Mouse (Mus musculus) forebrain, embryonic 14.5 days (tissue): ENCODE measurements around the gene Zfp276. TPM values are rescaled to one million over a fixed set of nuclear protein-coding genes. Genes with fewer than 3 reads are reported as not detected.
A peak's percentile ranks its signal among the peaks of the same experiment; 100 is the strongest.

Experiments used
- ATAC-seq: fragments of 200-750 bp; cut with Nextera tagmentation; 2 replicates; pipeline ENCODE4 v1.8.0; 2017; ENCODE audit warnings: mild to moderate bottlenecking, moderate library complexity
- DNase-seq: peaks from one replicate; pipeline ENCODE4 v3.0.0-alpha.2; 2015; ENCODE audit warnings: low spot score
- H3K27ac ChIP-seq: fragments of 300-500 bp; sonication (generic); 2 replicates; pipeline ENCODE4 v1.5.1; 2014; ENCODE audit warnings: low read depth, mild to moderate bottlenecking, control low read depth, low read length, moderate library complexity
- H3K27me3 ChIP-seq: fragments of 300-500 bp; sonication (generic); replicated peaks from 2 replicates; pipeline ENCODE4 v1.6.1; 2014; ENCODE audit warnings: low read length, control low read depth, mixed read lengths; ENCODE audit not compliant: control insufficient read depth, insufficient read depth
- H3K36me3 ChIP-seq: fragments of 300-500 bp; sonication (generic); 2 replicates; pipeline ENCODE4 v1.6.1; 2014; ENCODE audit warnings: low read length, control low read depth; ENCODE audit not compliant: control insufficient read depth, insufficient read depth
- H3K4me1 ChIP-seq: fragments of 300-500 bp; sonication (generic); 2 replicates; pipeline ENCODE4 v1.6.1; 2014; ENCODE audit warnings: antibody characterized with exemption, low read length, control low read depth; ENCODE audit not compliant: control insufficient read depth, insufficient read depth
- H3K4me2 ChIP-seq: fragments of 300-500 bp; sonication (generic); 2 replicates; pipeline ENCODE4 v1.6.1; 2014; ENCODE audit warnings: mild to moderate bottlenecking, control low read depth, low read length
- H3K4me3 ChIP-seq: fragments of 300-500 bp; sonication (generic); 2 replicates; pipeline ENCODE4 v1.5.1; 2014; ENCODE audit warnings: low read depth, low read length, control low read depth
- H3K9ac ChIP-seq: fragments of 300-500 bp; sonication (generic); 2 replicates; pipeline ENCODE4 v1.6.1; 2014; ENCODE audit warnings: mild to moderate bottlenecking, low read length, control low read depth, moderate library complexity
- H3K9me3 ChIP-seq: fragments of 300-500 bp; sonication (generic); replicated peaks from 2 replicates; pipeline ENCODE4 v1.6.1; 2016; ENCODE audit warnings: low read length, control low read depth, mixed read lengths; ENCODE audit not compliant: control insufficient read depth
- WGBS: fragments of 180-500 bp; shearing (Covaris S2); extraction: QIAGEN DNeasy Blood & Tissue Kit; methylation state at CpG from one replicate; pipeline ENCODE4 v1.1.7; 2014; 5-methylcytosine and 5-hydroxymethylcytosine counted together
- polyA plus RNA-seq: library from polyadenylated mRNA; unstranded; fragments of >200 nt; fragmentation: Nextera tagmentation; extraction: Ambion mirVana; gene quantifications from 2 replicates; pipeline ENCODE4 v1.2.1, GENCODE M21; 2014

Zfp276 gene
- polyA plus RNA-seq, result 14.7 and 18.5 TPM in 2 replicates

GRCm38 (mm10) chr8:123254099-123254885 lies at the start of gene Zfp276, which contains the start of gene Vps9d1:
Gene Zfp276, plus strand, starts transcription at chr8:123254195.
Gene Vps9d1, minus strand, starts transcription at chr8:123254348.
- DNase-seq, result peak; percentile 85
- H3K36me3 ChIP-seq, result peaks cover 60% of the 10 kb centered on the region

DNA sequence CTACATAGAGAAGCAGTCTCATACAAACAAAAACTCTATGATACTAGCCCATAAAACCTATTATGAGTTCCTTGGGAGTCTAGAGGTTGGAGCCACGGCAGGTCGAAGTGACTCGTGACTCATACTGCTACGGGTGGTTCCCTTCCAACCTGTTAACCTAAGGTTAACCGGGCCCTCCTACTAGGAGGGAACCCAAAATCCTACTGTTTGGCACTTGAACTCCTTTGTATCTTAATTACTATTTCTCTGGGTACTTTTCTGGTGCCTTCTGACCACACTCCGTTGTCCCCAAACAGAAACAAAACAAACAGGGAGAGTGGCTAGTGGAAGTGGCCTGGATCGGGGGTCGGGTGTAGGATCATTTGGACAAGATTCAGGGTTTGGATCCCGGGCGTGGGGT lies 42.1 kb upstream of the Zfp276 start:
- DNase-seq (no peak), ATAC-seq (no peak)
- peak overlapping the region; percentile 98 for H3K4me3 ChIP-seq
- H3K27ac ChIP-seq, result no peak overlapping the region
- peak overlapping the region; percentile 92 for H3K4me2 ChIP-seq
- WGBS, result 55% methylated on average over 10 of the region's 10 CpGs
- H3K4me1 ChIP-seq, result peaks cover 10% of the 10 kb centered on the region
- H3K36me3 ChIP-seq, result peaks cover 36% of the 10 kb centered on the region
- H3K9me3 ChIP-seq, result no peaks in the 10 kb centered on the region
- no peaks in the 10 kb centered on the region for H3K27me3 ChIP-seq
- peak overlapping the region; percentile 97 for H3K9ac ChIP-seq

More at GRCm38 (mm10) chr8:123254099-123254885, at the start of gene Zfp276, which contains the start of gene Vps9d1:
- peak within 1 kb of the TSS; percentile 98 for H3K4me3 ChIP-seq
- H3K9ac ChIP-seq, result peak within 1 kb of the TSS; percentile 97
- H3K4me2 ChIP-seq, result peak within 1 kb of the TSS; percentile 97
- peak within 1 kb of the TSS; percentile 86 for H3K27ac ChIP-seq
- under 1% methylated on average over 87 of the region's 99 CpGs for WGBS
- peaks cover 14% of the 10 kb centered on the region for H3K4me1 ChIP-seq
- H3K27me3 ChIP-seq, result no peaks in the 10 kb centered on the region
- H3K9me3 ChIP-seq, result no peaks in the 10 kb centered on the region
- ATAC-seq, result peak; percentile 98

DNA sequence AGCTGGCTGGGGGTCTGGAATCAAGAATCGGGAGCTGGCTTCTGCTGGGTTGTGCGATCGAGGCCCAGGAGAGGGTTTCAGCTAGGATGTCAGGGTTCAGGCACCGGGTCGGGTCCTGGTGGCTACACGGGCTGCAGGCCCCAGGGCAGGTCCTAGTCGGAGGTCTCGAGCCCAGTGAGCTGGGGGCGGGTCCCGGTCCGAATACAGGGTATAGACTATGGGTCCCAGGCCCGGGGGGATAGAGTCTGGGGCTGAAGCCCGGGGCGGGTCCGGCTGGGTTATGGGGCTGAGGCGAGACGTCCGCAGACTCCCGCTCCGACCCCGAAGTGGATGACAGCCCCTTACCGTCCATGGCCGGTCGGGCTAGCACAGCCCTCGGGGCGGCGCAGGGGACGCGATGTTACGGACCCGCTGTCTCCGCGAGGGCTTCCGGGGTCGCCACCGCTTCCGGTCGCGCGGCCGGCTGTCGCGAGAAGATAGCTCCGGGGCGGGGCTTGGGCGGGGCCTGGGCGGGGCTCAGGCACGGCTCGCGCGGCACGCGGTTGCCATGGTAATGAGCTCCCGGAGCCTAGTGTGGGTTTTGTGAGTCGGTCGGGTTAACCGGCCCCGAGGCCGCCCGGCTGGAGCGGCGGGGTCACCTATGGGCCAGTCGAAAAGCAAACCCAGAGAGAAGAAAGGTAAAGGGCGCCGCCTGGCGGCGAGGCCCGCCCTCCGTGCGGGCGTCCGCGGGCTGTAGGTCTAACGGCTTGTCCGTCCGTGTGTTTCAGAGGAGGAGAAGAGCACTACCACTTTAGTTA lies 41.5 kb upstream of the Zfp276 start, which contains the start of the genes Chmp1a and Spata33:
Gene Chmp1a (minus strand): TSS at position 443 of the 797 bp plus-strand sequence.
Gene Spata33 (plus strand): TSS at position 512 of the 797 bp plus-strand sequence.
- 2% methylated on average over 65 of the region's 76 CpGs for WGBS
- peak; percentile 97 for ATAC-seq
- Histone ChIP-seq H3K9ac (peak within 1 kb of the TSS; percentile 97), H3K27ac (peak within 1 kb of the TSS; percentile 48; the same call in 1 of the 2 replicates), H3K4me1 (peaks cover 10% of the 10 kb centered on the region), H3K4me2 (peak within 1 kb of the TSS; percentile 92), H3K4me3 (peak within 1 kb of the TSS; percentile 98), H3K27me3 (no peaks in the 10 kb centered on the region), H3K36me3 (peaks cover 29% of the 10 kb centered on the region), H3K9me3 (no peaks in the 10 kb centered on the region)
- peak; percentile 95 for DNase-seq

GRCm38 (mm10) chr8:123213118-123213772 lies 40.8 kb upstream of the Zfp276 start:
- Histone ChIP-seq H3K27me3 (no peaks in the 10 kb centered on the region), H3K4me2 (peak overlapping the region; percentile 92), H3K9me3 (no peaks in the 10 kb centered on the region), H3K4me3 (peak overlapping the region; percentile 98), H3K27ac (peak overlapping the region; percentile 48; the same call in 1 of the 2 replicates), H3K9ac (peak overlapping the region; percentile 59), H3K36me3 (peaks cover 22% of the 10 kb centered on the region), H3K4me1 (peaks cover 10% of the 10 kb centered on the region)
- 19% methylated on average over 22 of the region's 22 CpGs for WGBS
- ATAC-seq (no peak; the same call in 1 of the 2 replicates), DNase-seq (no peak)

- DNase-seq, result no peak
- Histone ChIP-seq H3K9ac (no peak overlapping the region), H3K27ac (no peak overlapping the region), H3K4me3 (no peak overlapping the region), H3K36me3 (peaks cover 3% of the 10 kb centered on the region; the same call in 1 of the 2 replicates), H3K9me3 (no peaks in the 10 kb centered on the region), H3K4me1 (peaks cover 10% of the 10 kb centered on the region), H3K4me2 (no peak overlapping the region), H3K27me3 (no peaks in the 10 kb centered on the region)
- ATAC-seq, result no peak
- 80% methylated on average over 3 of the region's 3 CpGs for WGBS
Observed at GRCm38 (mm10) chr8:123215430-123215829, 38.6 kb upstream of the Zfp276 start.

DNA sequence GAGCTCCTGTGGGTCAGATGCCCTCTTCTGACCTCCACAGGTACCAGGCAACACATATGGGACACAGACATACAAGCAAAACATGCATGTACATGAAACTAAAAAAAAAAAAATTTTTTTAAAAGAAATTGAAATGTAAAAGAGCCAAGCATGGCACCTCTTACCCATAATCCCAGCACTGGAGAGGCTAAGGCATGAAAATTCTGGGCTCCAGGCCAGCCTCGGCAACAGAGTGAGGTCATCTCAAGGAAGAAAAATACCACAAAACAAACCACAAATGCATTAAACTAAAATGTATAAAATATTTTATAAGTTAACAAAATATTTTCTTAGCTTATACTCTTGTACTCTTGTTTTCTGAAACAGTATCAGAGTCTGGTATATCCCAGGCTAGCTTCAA lies 33.1 kb upstream of the Zfp276 start:
- H3K4me2 ChIP-seq, result no peak overlapping the region
- H3K27me3 ChIP-seq, result no peaks in the 10 kb centered on the region
- DNase-seq (no peak), ATAC-seq (no peak)
- H3K9me3 ChIP-seq, result no peaks in the 10 kb centered on the region
- peaks cover 10% of the 10 kb centered on the region for H3K4me1 ChIP-seq
- no peak overlapping the region for H3K9ac ChIP-seq
- no peak overlapping the region for H3K27ac ChIP-seq
- 76% methylated on average over 1 of the region's 1 CpGs for WGBS
- no peaks in the 10 kb centered on the region for H3K36me3 ChIP-seq
- H3K4me3 ChIP-seq, result no peak overlapping the region

DNA sequence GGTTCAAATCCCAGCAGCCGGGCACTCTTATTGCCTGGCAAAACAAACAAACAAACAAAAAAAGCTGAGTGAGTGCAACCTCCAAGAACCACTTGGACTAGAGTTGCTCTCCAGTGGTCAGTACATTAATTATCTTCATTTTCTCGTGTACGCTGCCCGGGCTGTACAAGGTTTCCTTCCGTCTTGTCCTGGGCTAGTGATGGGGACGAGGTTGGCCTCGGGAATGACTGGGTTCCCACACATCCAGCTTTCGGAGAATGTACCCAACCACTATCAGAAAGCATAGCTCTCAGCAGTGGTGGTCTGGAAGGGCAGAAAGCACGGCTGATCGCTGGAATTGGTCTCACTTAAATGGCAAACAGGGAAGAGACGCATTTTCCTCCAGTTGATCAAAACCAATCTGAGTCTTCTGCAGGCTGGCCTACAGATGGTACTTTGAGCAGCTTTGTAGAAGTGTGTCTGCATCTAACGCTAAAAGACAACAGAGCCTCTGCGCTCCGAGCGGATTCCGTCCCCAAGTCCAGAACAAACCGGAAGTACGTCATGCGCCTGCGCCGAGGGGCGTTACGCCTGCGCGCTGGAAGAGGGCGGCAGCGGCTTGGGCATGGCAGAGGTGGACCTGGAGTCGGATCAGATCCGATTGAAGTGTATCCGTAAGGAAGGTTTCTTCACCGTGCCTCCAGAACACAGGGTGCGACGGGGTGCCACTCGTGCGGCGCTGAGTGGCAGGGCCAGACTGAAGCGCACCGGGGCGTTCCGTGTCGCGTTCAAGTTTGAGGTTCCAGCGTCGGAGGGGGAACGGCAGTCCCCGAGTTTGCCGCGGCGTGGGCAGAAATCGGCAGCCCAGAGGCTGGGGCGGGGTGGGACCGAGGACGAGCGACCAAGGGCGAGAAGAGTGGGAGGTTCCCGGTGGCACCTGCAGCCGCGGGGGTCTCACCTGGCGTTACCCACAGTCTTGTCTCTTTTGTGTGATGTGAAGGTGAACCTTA lies 29.4 kb upstream of the Zfp276 start, which contains the start of gene Cdk10:
Gene Cdk10 (plus strand): TSS at position 565 of the 989 bp plus-strand sequence.
- Histone ChIP-seq H3K36me3 (peaks cover 31% of the 10 kb centered on the region), H3K27ac (peak within 1 kb of the TSS; percentile 72), H3K4me3 (peak within 1 kb of the TSS; percentile 82), H3K9ac (peak within 1 kb of the TSS; percentile 77), H3K4me2 (peak within 1 kb of the TSS; percentile 66), H3K4me1 (peaks cover 10% of the 10 kb centered on the region), H3K9me3 (no peaks in the 10 kb centered on the region), H3K27me3 (no peaks in the 10 kb centered on the region)
- DNase-seq (peak; percentile 95), ATAC-seq (peak; percentile 95)
- 4% methylated on average over 59 of the region's 59 CpGs for WGBS
